Mouse (Mus musculus): ENCODE data around the gene Tex22.

The Tex22 gene

GRCm38 (mm10) chr12:113074329-113075062, at the start of gene Tex22:
Gene Tex22, plus strand, starts transcription at chr12:113074502.
- DNase-seq: peak; percentile 82 to 84

GRCm38 (mm10) chr12:113026557-113026956, 47.7 kb upstream of the Tex22 start:
- DNase-seq: no peak

GRCm38 (mm10) chr12:113027495-113027894, 46.8 kb upstream of the Tex22 start:
- DNase-seq: no peak

GRCm38 (mm10) chr12:113028067-113028466, 46.2 kb upstream of the Tex22 start:
- DNase-seq: no peak

GRCm38 (mm10) chr12:113028898-113029297, 45.4 kb upstream of the Tex22 start:
- no peak for DNase-seq

GRCm38 (mm10) chr12:113030046-113030445, 44.3 kb upstream of the Tex22 start:
- DNase-seq: no peak

- no peak for DNase-seq
Measured at GRCm38 (mm10) chr12:113030993-113031392, 43.3 kb upstream of the Tex22 start.

GRCm38 (mm10) chr12:113031441-113031840, 42.9 kb upstream of the Tex22 start:
- DNase-seq: no peak

GRCm38 (mm10) chr12:113032296-113033250, 41.7 kb upstream of the Tex22 start:
- DNase-seq: no peak

- no peak for DNase-seq
Measured at GRCm38 (mm10) chr12:113035093-113035492, 39.2 kb upstream of the Tex22 start.

- no peak for DNase-seq
Measured at GRCm38 (mm10) chr12:113036996-113037395, 37.3 kb upstream of the Tex22 start.

GRCm38 (mm10) chr12:113038414-113038813, 35.9 kb upstream of the Tex22 start:
- DNase-seq: no peak

- peak; percentile 19 to 42 for DNase-seq
Measured at GRCm38 (mm10) chr12:113041481-113042439, 32.5 kb upstream of the Tex22 start.

- DNase-seq: no peak
Measured at GRCm38 (mm10) chr12:113042543-113042942, 31.8 kb upstream of the Tex22 start.

GRCm38 (mm10) chr12:113044916-113045677, 29.2 kb upstream of the Tex22 start:
- DNase-seq: peak; percentile 38 to 52

GRCm38 (mm10) chr12:113046861-113047260, 27.4 kb upstream of the Tex22 start:
- DNase-seq: peak; percentile 60 to 76

GRCm38 (mm10) chr12:113048103-113048502, 26.2 kb upstream of the Tex22 start:
- peak in 1 of 2 experiments; percentile 7 for DNase-seq

GRCm38 (mm10) chr12:113049836-113050235, 24.5 kb upstream of the Tex22 start:
- DNase-seq: peak; percentile 69 to 76

- peak; percentile 42 to 46 for DNase-seq
Measured at GRCm38 (mm10) chr12:113050671-113051070, 23.6 kb upstream of the Tex22 start.

- no peak for DNase-seq
Measured at GRCm38 (mm10) chr12:113051628-113052403, 22.5 kb upstream of the Tex22 start.

- DNase-seq: no peak
Measured at GRCm38 (mm10) chr12:113056089-113056488, 18.2 kb upstream of the Tex22 start.
